Mouse (Mus musculus): ENCODE measurements around the gene Kmt5b. TPM values are rescaled to one million over a fixed set of nuclear protein-coding genes. Genes with fewer than 3 reads are reported as not detected.

Kmt5b gene
- polyA plus RNA-seq, 1 experiment, result 43.2 TPM

DNA sequence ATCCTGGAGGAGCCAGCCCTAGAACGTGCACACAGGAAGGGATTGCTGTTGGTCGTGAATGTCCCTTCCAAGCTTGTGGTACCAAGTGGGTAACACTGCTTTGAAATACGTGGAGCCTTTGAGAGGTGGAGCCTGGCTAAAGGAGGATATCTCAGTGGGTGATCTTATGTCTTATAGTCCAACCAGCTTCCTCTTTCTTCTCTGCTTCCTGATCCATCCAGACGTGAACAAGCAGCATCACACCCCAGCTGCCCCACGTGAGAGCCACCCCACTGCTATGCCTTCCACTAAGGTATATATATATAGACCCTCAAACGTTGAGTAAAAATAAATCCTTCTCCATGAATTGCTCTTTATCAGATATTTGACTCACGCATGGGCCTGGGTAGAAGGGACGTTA lies 13.5 kb upstream of the Kmt5b start:
- no peak overlapping the region for H3K27ac ChIP-seq (ENCODE audit: control insufficient read depth, insufficient read depth, low read depth, low read length, poor library complexity)
- H3K4me1 ChIP-seq (ENCODE audit: control insufficient read depth, insufficient read depth, low read length), result no peaks in the 10 kb centered on the region; the same call in 1 of the 2 replicates
- no peak for TF ChIP-seq CTCF (IDR thresholded peaks at IDR 0.05; ENCODE audit: control insufficient read depth, insufficient read depth, low read length)
- no peak for TF ChIP-seq POLR2A (IDR thresholded peaks at IDR 0.05; ENCODE audit: borderline replicate concordance, control insufficient read depth, low read depth, low read length)
- WGBS, result 18% methylated on average over 8 of the region's 8 CpGs
- no peak overlapping the region for H3K4me3 ChIP-seq (replicated peaks; ENCODE audit: control insufficient read depth, low read depth, low read length)

DNA sequence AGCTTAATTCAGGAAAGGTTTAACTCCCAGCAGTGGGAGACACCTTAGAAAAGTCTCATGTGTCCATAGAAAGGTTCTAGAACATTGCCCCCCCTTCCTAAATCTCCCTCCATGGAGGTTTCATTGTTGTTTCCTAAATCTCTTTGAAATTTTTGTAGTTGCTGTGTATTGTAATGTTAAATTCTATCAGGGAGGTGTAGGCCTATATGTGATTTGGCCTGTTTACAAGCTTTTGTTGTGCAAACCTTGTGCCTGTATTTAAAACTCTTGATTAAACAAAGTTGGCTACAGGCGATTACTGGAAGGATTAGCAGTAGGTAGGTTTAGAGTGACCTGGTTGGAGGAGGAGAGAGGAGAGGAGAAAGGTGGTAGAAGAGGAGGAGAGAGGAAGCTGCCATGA lies 9.4 kb upstream of the Kmt5b start:
- WGBS, result 66% methylated on average over 1 of the region's 1 CpGs

DNA sequence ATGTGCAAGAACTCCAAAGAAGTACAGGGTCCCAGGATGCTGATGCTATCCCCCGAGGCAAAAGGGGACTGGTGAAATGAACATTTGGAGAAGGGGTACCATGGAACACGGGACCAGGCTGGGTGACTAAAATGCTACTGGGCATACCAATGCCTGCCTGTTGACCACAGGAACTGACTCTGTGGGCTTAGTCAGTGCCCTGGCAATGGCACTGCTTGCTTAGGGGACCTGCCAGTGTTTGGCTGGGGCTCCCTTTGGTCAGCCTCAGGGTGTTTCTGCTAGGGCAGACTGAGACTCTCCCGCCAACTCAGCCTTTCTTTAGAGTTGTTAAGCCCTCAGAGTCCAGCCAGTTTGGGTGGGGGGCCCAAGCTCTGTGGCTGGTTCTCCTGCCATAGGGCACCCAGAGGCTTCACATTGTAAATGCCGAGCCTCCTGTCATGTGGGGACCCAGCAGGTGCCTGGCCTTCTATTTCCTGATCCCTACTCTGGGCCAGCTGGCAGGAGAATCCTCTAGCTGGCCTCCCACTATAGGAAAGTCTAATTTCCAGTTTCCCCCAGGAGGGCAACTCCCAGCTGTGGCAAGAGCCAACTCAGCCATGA lies 1.9 kb upstream of the Kmt5b start:
- H3K4me1 ChIP-seq (ENCODE audit: control insufficient read depth, insufficient read depth, low read length), result peaks cover 2% of the 10 kb centered on the region; the same call in 1 of the 2 replicates
- H3K4me3 ChIP-seq (replicated peaks; ENCODE audit: control insufficient read depth, low read depth, low read length), result no peak overlapping the region
- no peak overlapping the region for H3K27ac ChIP-seq (ENCODE audit: control insufficient read depth, insufficient read depth, low read depth, low read length, poor library complexity)
- TF ChIP-seq CTCF (IDR thresholded peaks at IDR 0.05; ENCODE audit: control insufficient read depth, insufficient read depth, low read length) (no peak), POLR2A (IDR thresholded peaks at IDR 0.05; ENCODE audit: borderline replicate concordance, control insufficient read depth, low read depth, low read length) (no peak)
- WGBS, result 76% methylated on average over 4 of the region's 4 CpGs

More for the DNA sequence above, 9.4 kb upstream of the Kmt5b start:
- Histone ChIP-seq H3K4me1 (ENCODE audit: control insufficient read depth, insufficient read depth, low read length) (no peaks in the 10 kb centered on the region; the same call in 1 of the 2 replicates), H3K27ac (ENCODE audit: control insufficient read depth, insufficient read depth, low read depth, low read length, poor library complexity) (no peak overlapping the region), H3K4me3 (replicated peaks; ENCODE audit: control insufficient read depth, low read depth, low read length) (no peak overlapping the region)
- TF ChIP-seq POLR2A (IDR thresholded peaks at IDR 0.05; ENCODE audit: borderline replicate concordance, control insufficient read depth, low read depth, low read length) (no peak), CTCF (IDR thresholded peaks at IDR 0.05; ENCODE audit: control insufficient read depth, insufficient read depth, low read length) (no peak)

DNA sequence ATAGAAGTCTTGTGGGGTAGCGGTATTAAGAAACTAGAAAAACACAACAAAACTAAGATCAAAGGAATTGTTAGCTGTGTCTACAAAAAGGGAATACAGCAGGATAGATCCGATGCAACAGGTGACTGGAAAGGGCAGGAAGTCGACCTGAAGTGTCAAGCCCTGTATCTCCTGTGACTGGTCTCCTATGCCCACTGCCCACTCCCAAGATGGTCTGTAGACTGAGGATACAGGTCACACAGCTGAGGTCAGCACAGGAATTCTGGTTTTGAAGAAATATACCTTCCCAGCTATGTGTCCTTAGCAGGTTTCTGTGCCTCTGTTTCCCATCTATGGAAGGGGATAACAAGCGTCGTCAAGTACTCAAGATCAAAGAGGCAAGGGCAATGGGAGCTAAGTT lies 843 bp upstream of the Kmt5b start:
- no peak overlapping the region for H3K27ac ChIP-seq (ENCODE audit: control insufficient read depth, insufficient read depth, low read depth, low read length, poor library complexity)
- no peak overlapping the region for H3K4me3 ChIP-seq (replicated peaks; ENCODE audit: control insufficient read depth, low read depth, low read length)
- H3K4me1 ChIP-seq (ENCODE audit: control insufficient read depth, insufficient read depth, low read length), result peaks cover 2% of the 10 kb centered on the region; the same call in 1 of the 2 replicates
- WGBS, result 88% methylated on average over 5 of the region's 5 CpGs
- TF ChIP-seq POLR2A (IDR thresholded peaks at IDR 0.05; ENCODE audit: borderline replicate concordance, control insufficient read depth, low read depth, low read length) (no peak), CTCF (IDR thresholded peaks at IDR 0.05; ENCODE audit: control insufficient read depth, insufficient read depth, low read length) (no peak)

DNA sequence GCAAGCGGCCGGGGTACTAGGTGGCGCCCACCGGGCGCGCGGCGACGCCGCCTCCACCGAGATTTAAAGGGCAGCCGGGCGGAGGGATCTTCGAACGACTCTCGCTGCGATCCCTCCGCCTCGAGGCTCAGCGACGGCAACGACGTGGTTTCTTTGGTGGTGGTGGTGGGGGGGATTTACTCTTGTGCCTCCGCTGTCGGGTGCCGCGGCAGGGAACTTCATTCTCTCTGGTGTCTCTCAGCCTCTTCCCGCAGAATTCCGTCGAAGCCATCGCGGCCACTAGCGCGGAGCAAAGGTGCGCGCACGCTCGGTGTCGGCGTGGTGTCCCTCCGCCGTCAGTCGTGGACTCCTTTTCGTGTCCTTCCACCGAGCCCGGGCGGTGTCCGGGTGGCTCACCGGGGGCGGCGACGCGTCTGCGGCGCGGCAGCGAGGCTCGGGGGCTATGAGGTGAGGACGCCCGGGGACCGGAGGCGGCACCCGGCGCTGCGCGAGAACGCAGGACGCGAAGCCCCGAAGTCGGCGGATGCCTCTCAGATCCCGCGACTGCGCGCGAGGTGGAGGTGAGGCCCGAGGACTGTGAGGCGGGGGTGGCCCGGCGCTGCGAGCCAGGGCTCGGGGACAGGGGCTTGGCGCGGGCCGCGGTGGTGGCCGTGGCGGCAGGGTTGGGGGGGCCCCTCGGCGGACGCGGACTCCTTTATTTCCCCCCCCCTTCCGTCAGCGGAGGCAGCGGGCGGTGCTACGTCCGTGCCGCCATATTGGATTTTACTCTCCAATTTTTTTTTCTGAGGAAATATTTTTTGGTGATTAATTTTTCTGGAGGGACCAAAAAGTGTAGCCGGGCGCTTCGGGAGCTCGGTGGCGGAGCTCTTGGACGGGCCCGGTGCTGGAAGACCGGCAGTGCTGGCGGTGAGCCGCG lies 818 bp downstream of the Kmt5b start:
- peak; percentile 6; the same call in 1 of the 2 replicates for TF ChIP-seq CTCF (IDR thresholded peaks at IDR 0.05; ENCODE audit: control insufficient read depth, insufficient read depth, low read length)
- no peak; the same call in none of the 2 replicates for TF ChIP-seq POLR2A (IDR thresholded peaks at IDR 0.05; ENCODE audit: borderline replicate concordance, control insufficient read depth, low read depth, low read length)
- under 1% methylated on average over 110 of the region's 111 CpGs for WGBS
- Histone ChIP-seq H3K27ac (ENCODE audit: control insufficient read depth, insufficient read depth, low read depth, low read length, poor library complexity) (peak overlapping the region; percentile 100), H3K4me3 (replicated peaks; ENCODE audit: control insufficient read depth, low read depth, low read length) (peak overlapping the region; percentile 68), H3K4me1 (ENCODE audit: control insufficient read depth, insufficient read depth, low read length) (peaks cover 2% of the 10 kb centered on the region; the same call in 1 of the 2 replicates)

DNA sequence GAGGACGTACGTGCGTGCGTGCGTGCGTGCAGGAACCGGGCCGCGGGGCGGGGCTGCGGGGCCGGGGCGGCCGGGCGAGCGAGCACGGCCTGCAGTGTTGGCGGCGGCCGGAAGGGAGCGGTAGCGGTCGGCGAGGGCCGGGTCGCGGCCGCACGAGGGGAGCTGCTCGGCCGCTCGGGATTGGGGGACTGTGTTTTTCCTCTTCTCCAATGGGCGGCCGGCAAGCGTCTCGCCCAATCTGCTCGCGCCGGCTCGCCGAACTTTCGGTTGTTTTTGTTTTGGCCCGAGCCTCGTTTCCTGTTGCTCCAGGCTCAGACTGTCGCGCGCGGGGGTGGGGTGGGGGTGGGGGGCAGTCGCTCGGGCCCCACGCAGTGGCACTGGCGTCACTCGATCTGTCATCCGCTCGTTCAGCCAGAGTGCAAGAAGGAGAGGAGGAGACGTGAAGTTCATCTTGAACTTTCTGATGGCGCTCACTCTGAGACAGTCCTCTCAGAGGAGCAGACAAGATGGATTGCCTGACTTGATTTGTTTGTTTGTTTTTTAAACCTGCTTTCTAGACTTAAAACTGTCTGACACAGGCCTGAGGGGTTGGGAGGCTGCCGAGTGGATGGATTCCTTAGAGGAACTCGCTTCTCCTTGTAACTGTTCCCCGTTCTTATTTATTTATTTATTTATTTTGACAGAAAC lies 1.6 kb downstream of the Kmt5b start:
- peaks cover 2% of the 10 kb centered on the region; the same call in 1 of the 2 replicates for H3K4me1 ChIP-seq (ENCODE audit: control insufficient read depth, insufficient read depth, low read length)
- peak overlapping the region; percentile 100 for H3K27ac ChIP-seq (ENCODE audit: control insufficient read depth, insufficient read depth, low read depth, low read length, poor library complexity)
- WGBS, result under 1% methylated on average over 60 of the region's 60 CpGs
- TF ChIP-seq POLR2A (IDR thresholded peaks at IDR 0.05; ENCODE audit: borderline replicate concordance, control insufficient read depth, low read depth, low read length) (no peak), CTCF (IDR thresholded peaks at IDR 0.05; ENCODE audit: control insufficient read depth, insufficient read depth, low read length) (peak; percentile 49)
- H3K4me3 ChIP-seq (replicated peaks; ENCODE audit: control insufficient read depth, low read depth, low read length), result peak overlapping the region; percentile 68

DNA sequence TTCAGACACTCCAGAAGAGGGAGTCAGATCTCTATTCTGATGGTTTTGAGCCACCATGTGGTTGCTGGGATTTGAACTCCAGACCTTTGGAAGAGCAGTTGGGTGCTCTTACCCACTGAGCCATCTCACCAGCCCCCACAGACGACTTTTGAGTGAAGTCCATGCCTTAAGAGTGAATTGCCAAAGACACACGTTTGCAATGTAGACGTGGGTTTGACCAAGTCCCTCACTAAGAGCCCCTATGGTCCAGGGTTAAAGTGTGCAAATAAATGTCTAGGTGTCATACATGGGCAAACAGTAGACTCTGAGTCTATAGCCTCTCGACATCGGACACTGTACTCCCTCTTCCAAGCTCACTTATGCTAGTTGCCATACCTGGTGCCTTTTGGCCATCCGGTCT lies 2.3 kb downstream of the Kmt5b start:
- 71% methylated on average over 6 of the region's 6 CpGs for WGBS
- TF ChIP-seq POLR2A (IDR thresholded peaks at IDR 0.05; ENCODE audit: borderline replicate concordance, control insufficient read depth, low read depth, low read length) (no peak), CTCF (IDR thresholded peaks at IDR 0.05; ENCODE audit: control insufficient read depth, insufficient read depth, low read length) (no peak)

DNA sequence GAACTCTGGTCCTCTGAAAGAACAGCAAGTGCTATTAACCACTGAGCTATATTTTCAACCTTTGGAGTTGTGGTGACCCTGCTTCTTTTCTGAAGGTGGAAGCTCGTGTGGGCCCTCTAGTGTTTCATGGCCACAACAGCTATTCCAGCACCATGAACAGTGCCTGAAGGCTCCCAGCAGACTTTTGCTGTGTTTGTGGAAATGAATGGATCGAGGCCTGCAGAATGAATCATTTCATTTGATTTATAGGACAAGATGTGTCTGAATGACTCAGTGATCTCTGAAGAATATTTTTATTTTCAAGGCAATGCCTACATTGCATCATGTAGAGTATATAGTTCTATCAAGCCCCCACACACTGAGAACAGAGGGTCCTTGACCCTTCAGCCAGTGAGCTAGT lies 6.9 kb downstream of the Kmt5b start:
- H3K27ac ChIP-seq (ENCODE audit: control insufficient read depth, insufficient read depth, low read depth, low read length, poor library complexity), result no peak overlapping the region
- WGBS, result 45% methylated on average over 2 of the region's 2 CpGs
- TF ChIP-seq POLR2A (IDR thresholded peaks at IDR 0.05; ENCODE audit: borderline replicate concordance, control insufficient read depth, low read depth, low read length) (no peak), CTCF (IDR thresholded peaks at IDR 0.05; ENCODE audit: control insufficient read depth, insufficient read depth, low read length) (0 out of 2 replicates have a peak, but pooled peaks have one; percentile 12)
- H3K4me3 ChIP-seq (replicated peaks; ENCODE audit: control insufficient read depth, low read depth, low read length), result no peak overlapping the region
- no peaks in the 10 kb centered on the region for H3K4me1 ChIP-seq (ENCODE audit: control insufficient read depth, insufficient read depth, low read length)

More for the DNA sequence above, 2.3 kb downstream of the Kmt5b start:
- H3K27ac ChIP-seq (ENCODE audit: control insufficient read depth, insufficient read depth, low read depth, low read length, poor library complexity), result no peak overlapping the region
- peaks cover 2% of the 10 kb centered on the region; the same call in 1 of the 2 replicates for H3K4me1 ChIP-seq (ENCODE audit: control insufficient read depth, insufficient read depth, low read length)
- H3K4me3 ChIP-seq (replicated peaks; ENCODE audit: control insufficient read depth, low read depth, low read length), result peak overlapping the region; percentile 8

Data from bone marrow, adult 2 months (tissue).